Mouse (Mus musculus): ENCODE data around the gene E130114P18Rik.
A peak's percentile ranks its signal among the peaks of the same experiment; 100 is the strongest.

DNA sequence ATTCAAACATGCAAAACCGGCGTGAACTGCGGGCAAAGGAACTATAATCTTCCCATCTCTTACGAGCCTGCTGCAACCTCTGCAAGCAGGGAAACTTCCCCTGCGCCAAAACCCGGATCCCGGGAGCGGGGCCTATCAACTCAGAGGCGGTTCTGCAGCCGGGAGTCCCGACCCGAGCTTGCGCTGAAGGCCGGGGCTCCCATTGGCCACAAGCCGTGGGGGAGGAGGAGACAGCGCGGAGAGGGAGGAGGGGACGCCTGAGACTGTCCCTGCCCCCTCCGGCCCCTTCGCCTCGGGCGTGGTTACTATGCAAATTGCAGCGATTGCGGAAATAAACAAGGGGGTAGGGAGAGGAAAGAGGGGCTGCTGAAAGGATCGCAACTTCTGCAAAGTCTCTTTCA lies 5.8 kb downstream of the E130114P18Rik start:
- no peak for TF ChIP-seq CTCF (IDR thresholded peaks at IDR 0.05; ENCODE audit: extremely low read depth, insufficient read length, insufficient replicate concordance, low read depth, low read length)
- peak; percentile 94 for TF ChIP-seq POLR2A (IDR thresholded peaks at IDR 0.05; ENCODE audit: low read depth, low read length)

Measured in small intestine, adult 2 months (tissue).